Mouse (Mus musculus) stomach, embryonic 16.5 days (tissue): ENCODE measurements around the gene Atxn1. TPM values are rescaled to one million over a fixed set of nuclear protein-coding genes. Genes with fewer than 3 reads are reported as not detected.

ENCODE experiments used
- ATAC-seq: fragments of 200-750 bp; cut with Nextera tagmentation; 2 replicates; pipeline ENCODE4 v1.8.0; 2017; ENCODE audit warnings: moderate number of reproducible peaks, moderate TSS enrichment; ENCODE audit not compliant: insufficient read depth, low FRiP score
- H3K27ac ChIP-seq: fragments of 300-500 bp; sonication (generic); 2 replicates; pipeline ENCODE4 v1.5.1; 2014; ENCODE audit warnings: low read length
- H3K27me3 ChIP-seq: fragments of 300-500 bp; sonication (generic); 2 replicates; pipeline ENCODE4 v1.6.1; 2014; ENCODE audit warnings: low read length, control low read depth, mixed read lengths; ENCODE audit not compliant: control insufficient read depth, insufficient read depth
- H3K36me3 ChIP-seq: fragments of 300-500 bp; sonication (generic); 2 replicates; pipeline ENCODE4 v1.6.1; 2014; ENCODE audit warnings: low read length; ENCODE audit not compliant: control insufficient read depth, insufficient read depth
- H3K4me1 ChIP-seq: fragments of 300-500 bp; sonication (generic); 2 replicates; pipeline ENCODE4 v1.6.1; 2014; ENCODE audit warnings: low read length, control low read depth, mixed read lengths; ENCODE audit not compliant: control insufficient read depth, insufficient read depth
- H3K4me2 ChIP-seq: fragments of 300-500 bp; sonication (generic); 2 replicates; pipeline ENCODE4 v1.6.1; 2014; ENCODE audit warnings: low read depth, low read length, mixed read lengths
- H3K4me3 ChIP-seq: fragments of 300-500 bp; sonication (generic); replicated peaks from 2 replicates; pipeline ENCODE4 v1.5.1; 2014; ENCODE audit warnings: mild to moderate bottlenecking, low read length
- H3K9ac ChIP-seq: fragments of 300-500 bp; sonication (generic); 2 replicates; pipeline ENCODE4 v1.6.1; 2014; ENCODE audit warnings: low read length
- H3K9me3 ChIP-seq: fragments of 300-500 bp; sonication (generic); replicated peaks from 2 replicates; pipeline ENCODE4 v1.6.1; 2016; ENCODE audit warnings: low read length, control low read depth; ENCODE audit not compliant: control insufficient read depth
- WGBS: fragments of 180-500 bp; shearing (Covaris S2); extraction: QIAGEN DNeasy Blood & Tissue Kit; methylation state at CpG from one replicate; pipeline ENCODE4 v1.1.7; 2014; 5-methylcytosine and 5-hydroxymethylcytosine counted together
- polyA plus RNA-seq: library from polyadenylated mRNA; unstranded; fragments of >200 nt; fragmentation: Nextera tagmentation; extraction: Ambion mirVana; gene quantifications from 2 replicates; pipeline ENCODE4 v1.2.1, GENCODE M21; 2015

Atxn1 gene
- polyA plus RNA-seq, 1 experiment from 2014 or later: 7.8 TPM

DNA sequence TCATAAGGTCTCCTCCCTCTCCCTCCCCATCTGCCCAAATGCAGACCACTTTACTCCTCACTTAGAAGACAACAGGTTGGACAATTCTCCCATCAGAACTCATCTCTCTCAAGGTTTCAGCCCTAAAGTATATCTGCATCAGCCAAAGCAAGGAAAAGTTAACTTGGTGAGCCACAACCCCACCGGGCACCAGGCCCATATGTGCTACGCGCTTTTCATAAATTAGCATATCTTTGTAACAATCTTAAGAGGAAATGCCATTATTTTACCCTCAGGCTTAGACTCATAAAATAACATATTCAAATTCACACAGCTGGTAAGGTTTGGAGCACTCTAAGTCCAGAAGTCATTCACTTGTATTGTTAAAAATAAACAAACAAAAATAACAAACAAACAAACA is 50.7 kb downstream of the Atxn1 start:
- 91% methylated on average over 3 of the region's 3 CpGs for WGBS
- H3K4me2 ChIP-seq: no peak overlapping the region
- ATAC-seq: no peak

DNA sequence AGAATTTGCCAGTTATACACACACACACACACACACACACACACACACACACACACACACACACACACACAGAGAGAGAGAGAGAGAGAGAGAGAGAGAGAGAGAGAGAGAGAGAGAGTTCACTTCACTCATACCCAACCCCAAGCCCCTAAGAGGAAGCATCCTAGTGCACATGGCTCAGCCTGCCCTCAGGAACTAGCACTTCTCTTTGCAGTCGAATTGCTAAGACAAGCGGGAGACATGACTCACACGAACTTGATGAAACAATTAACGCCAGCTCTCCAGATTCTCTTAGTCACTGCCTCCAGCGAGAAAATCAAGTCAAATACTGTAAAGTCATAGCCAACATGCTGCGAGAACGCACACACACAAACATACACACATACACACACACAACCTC is 53.0 kb downstream of the Atxn1 start:
- H3K9ac ChIP-seq: no peak overlapping the region
- H3K4me3 ChIP-seq: no peak overlapping the region
- WGBS: 71% methylated on average over 7 of the region's 7 CpGs
- no peaks in the 10 kb centered on the region for H3K36me3 ChIP-seq
- no peak for ATAC-seq
- no peak overlapping the region for H3K4me2 ChIP-seq
- H3K9me3 ChIP-seq: no peaks in the 10 kb centered on the region
- no peak overlapping the region for H3K27ac ChIP-seq
- H3K4me1 ChIP-seq: peaks cover 19% of the 10 kb centered on the region; the same call in 1 of the 2 replicates
- H3K27me3 ChIP-seq: no peaks in the 10 kb centered on the region

More for the DNA sequence above, 50.7 kb downstream of the Atxn1 start:
- H3K4me3 ChIP-seq: no peak overlapping the region
- H3K27ac ChIP-seq: no peak overlapping the region
- H3K9me3 ChIP-seq: no peaks in the 10 kb centered on the region
- H3K36me3 ChIP-seq: no peaks in the 10 kb centered on the region
- H3K4me1 ChIP-seq: 0 out of 2 replicates have a peak, but pooled peaks cover 10% of the 10 kb centered on the region
- no peaks in the 10 kb centered on the region for H3K27me3 ChIP-seq
- H3K9ac ChIP-seq: no peak overlapping the region

DNA sequence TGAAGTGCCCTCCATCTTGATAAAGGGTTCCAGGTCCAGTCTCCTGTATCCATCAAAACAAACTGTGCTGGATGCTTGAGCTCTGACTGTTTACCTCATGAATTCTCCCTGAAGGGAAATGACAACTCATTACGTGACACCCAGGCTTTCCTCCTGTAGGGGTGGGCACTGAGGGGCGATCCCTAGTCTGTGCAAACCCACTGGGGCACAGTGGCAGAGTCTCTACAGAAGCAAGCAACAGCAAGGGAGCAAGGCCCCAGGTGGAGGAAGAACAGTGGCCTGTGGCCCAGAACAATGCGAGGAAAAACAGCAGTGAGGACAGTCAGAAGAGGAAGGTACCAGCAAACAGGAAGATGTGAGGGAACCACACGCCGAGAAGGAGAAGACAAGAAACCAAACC is 53.7 kb downstream of the Atxn1 start:
- Histone ChIP-seq H3K9me3 (no peaks in the 10 kb centered on the region), H3K9ac (no peak overlapping the region), H3K27me3 (no peaks in the 10 kb centered on the region), H3K27ac (no peak overlapping the region), H3K4me2 (no peak overlapping the region), H3K36me3 (no peaks in the 10 kb centered on the region), H3K4me3 (no peak overlapping the region), H3K4me1 (peaks cover 27% of the 10 kb centered on the region; the same call in 1 of the 2 replicates)
- no peak for ATAC-seq
- WGBS: 84% methylated on average over 5 of the region's 5 CpGs

DNA sequence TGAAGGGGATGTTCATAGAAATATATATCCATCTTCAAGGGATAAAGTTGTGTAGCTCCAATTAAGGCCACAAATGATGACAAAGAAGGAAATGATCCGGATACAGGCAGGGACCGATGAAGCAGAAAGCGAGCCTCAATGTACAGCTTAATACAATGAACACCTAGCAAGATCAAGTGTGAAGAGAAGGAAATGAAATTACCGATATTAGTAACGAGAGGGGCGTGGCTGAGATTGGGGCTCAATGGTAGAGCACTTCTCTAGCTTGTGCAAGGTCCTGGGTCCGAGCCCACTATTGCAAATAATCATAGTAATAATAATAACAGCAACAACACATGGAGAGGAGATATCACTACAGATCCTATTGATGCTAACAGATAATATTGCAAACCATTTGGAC is 54.5 kb downstream of the Atxn1 start:
- Histone ChIP-seq H3K4me2 (no peak overlapping the region), H3K27ac (no peak overlapping the region), H3K9me3 (no peaks in the 10 kb centered on the region), H3K4me3 (no peak overlapping the region), H3K27me3 (no peaks in the 10 kb centered on the region), H3K4me1 (peaks cover 27% of the 10 kb centered on the region; the same call in 1 of the 2 replicates), H3K9ac (no peak overlapping the region), H3K36me3 (no peaks in the 10 kb centered on the region)
- no peak for ATAC-seq
- WGBS: 88% methylated on average over 7 of the region's 7 CpGs

DNA sequence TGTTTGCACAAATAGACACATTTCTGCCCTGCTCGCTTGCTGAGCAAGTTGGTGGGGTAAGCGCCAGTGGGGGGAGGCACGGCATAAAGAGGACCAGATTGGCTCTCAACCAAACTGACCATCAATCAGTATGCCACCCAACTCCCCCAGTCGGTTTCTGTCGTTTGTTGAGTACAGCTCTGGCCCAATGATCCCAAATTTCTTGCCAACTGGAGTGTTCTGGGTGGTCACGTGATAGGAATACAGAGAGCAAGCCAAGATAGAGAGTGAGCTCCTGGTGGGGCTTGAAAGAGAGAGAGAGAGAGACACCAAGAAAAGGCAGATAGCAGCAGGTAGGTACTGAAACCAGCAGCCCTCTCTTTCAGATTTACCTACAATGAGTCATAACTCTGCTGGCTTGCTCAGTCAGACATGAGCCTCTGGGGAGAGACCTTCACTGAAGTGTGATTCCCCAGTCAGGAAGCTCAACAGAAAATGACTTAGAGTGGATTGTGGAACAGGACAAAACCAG is 57.6 kb downstream of the Atxn1 start:
- H3K27ac ChIP-seq: peak overlapping the region; percentile 43; the same call in 1 of the 2 replicates
- ATAC-seq: no peak
- WGBS: 46% methylated on average over 6 of the region's 6 CpGs

DNA sequence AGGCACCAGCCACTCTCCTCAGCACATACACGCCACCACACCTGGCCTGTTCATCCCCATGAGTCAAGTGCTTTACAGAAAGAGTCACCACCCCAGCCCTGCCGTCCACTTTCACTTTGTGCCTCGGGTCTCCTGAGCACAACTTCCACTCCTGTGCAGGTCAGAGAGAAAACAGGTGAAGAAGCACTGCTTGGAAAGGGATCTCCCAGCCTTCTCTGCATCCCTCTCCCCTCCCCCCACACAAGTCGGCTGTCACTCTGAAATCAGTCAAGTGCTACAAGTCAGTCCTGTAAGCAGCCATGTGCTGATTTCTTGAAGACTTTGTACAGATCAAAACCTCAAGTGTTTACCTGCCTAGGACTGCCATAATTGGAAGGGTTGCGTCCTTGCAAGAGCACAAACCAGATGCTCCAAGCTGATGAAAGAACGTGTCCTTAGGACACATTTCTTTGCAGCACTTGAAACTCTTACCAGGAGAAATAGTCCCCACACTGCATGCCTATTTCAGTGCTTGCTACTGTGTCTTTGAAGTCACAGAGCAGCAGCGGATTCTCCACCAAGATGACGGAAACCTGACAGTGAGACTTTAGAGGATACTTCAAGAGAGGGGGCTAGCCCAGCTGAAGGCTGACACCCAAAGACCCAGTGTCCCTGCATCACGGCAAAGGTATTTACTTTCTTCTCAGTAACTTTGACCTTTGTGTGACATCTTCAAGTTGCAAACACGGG is 58.2 kb downstream of the Atxn1 start:
- Histone ChIP-seq H3K9ac (no peak overlapping the region), H3K36me3 (no peaks in the 10 kb centered on the region), H3K27ac (peak overlapping the region; percentile 43; the same call in 1 of the 2 replicates), H3K27me3 (no peaks in the 10 kb centered on the region), H3K9me3 (no peaks in the 10 kb centered on the region), H3K4me2 (peak overlapping the region; percentile 14; the same call in 1 of the 2 replicates), H3K4me1 (peaks cover 31% of the 10 kb centered on the region), H3K4me3 (no peak overlapping the region)
- WGBS: 50% methylated on average over 10 of the region's 10 CpGs
- ATAC-seq: no peak

More for the DNA sequence above, 57.6 kb downstream of the Atxn1 start:
- H3K9me3 ChIP-seq: no peaks in the 10 kb centered on the region
- no peak overlapping the region for H3K4me2 ChIP-seq
- no peak overlapping the region for H3K9ac ChIP-seq
- peaks cover 31% of the 10 kb centered on the region for H3K4me1 ChIP-seq
- H3K36me3 ChIP-seq: no peaks in the 10 kb centered on the region
- H3K27me3 ChIP-seq: no peaks in the 10 kb centered on the region
- H3K4me3 ChIP-seq: no peak overlapping the region

DNA sequence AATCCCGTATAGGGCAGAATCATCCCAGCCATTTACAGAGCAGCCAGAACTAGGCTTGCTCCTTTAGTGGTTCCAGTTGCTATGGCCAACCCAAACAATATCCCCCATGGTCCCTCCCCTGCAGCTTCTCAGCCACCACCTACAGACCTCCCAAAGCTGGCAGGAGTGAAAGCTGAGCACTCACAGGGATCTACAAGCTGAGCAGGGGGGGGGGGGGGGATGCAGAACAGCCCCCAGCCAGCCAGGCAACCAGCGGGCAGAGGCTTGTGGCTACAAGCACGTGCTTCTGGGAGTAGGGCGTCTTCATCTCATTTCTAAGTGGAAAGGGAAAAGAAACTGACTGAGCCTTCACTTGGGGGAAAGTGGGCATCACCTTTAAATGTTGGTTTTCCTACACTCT is 59.9 kb downstream of the Atxn1 start:
- no peak overlapping the region for H3K27ac ChIP-seq
- no peaks in the 10 kb centered on the region for H3K27me3 ChIP-seq
- H3K9ac ChIP-seq: no peak overlapping the region
- peak; percentile 31; the same call in 1 of the 2 replicates for ATAC-seq
- 57% methylated on average over 4 of the region's 4 CpGs for WGBS
- H3K4me3 ChIP-seq: no peak overlapping the region
- H3K4me2 ChIP-seq: no peak overlapping the region
- H3K9me3 ChIP-seq: no peaks in the 10 kb centered on the region
- H3K4me1 ChIP-seq: peaks cover 31% of the 10 kb centered on the region
- no peaks in the 10 kb centered on the region for H3K36me3 ChIP-seq

DNA sequence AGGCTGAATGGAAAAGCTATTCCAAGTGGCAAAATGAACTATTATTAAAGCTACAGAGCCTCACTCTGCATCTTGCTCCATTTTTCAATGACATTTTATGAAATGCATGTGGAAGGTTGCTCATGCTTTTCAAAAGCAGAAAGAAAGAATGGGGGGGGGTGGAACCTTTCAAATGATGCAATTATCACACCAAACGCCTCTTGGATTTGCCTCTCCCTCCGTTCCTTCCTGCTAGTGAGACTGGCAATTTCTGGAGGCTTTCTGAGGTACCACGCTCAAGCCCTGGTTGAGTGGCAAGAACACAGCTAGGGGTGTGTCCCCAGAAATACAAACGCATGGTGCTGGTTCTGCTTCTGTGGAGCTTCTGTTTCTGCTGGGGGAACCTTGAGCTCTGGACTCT is 60.4 kb downstream of the Atxn1 start:
- no peak overlapping the region for H3K9ac ChIP-seq
- WGBS: 54% methylated on average over 4 of the region's 4 CpGs
- ATAC-seq: no peak
- peaks cover 31% of the 10 kb centered on the region for H3K4me1 ChIP-seq
- no peak overlapping the region for H3K4me3 ChIP-seq
- H3K27me3 ChIP-seq: no peaks in the 10 kb centered on the region
- H3K36me3 ChIP-seq: no peaks in the 10 kb centered on the region
- H3K27ac ChIP-seq: 0 out of 2 replicates have a peak overlapping the region, but pooled peaks have one; percentile 8
- H3K9me3 ChIP-seq: no peaks in the 10 kb centered on the region
- no peak overlapping the region for H3K4me2 ChIP-seq

DNA sequence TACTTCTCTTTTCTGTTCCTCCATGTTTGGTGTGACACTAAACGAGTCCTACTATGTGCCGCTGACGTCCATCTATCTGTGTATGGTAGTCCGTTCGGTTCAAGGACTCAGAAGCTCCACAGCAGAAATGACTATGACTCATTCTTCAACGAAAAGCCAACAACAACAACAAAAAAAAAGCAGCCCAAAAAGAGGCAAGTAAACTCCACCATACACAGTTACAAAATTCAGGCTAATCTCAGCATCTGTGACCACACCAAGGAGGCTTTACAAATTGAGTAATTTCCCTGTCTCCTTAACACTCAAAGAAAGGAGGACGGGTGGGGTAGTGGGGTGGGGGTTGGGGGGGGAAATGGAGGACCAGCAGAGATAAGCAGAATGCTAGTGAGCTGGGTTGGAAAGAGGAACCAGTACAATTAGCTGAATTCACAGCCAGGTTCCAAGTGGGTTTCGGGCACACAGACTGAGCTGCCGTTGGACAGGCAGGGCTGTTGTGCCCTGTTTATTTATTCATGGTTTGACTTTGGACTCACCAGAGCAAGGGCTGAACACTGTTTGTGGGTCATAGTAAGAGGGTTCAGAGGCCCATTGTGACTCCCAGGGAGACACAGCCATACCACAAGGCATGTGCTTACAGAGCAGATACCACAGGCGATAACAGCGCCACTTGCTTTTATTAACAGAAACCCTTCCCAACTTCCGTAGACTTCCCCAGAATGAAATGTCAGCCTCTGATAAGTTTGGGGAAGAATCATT is 61.1 kb downstream of the Atxn1 start:
- H3K9me3 ChIP-seq: no peaks in the 10 kb centered on the region
- WGBS: 66% methylated on average over 12 of the region's 12 CpGs
- peak overlapping the region; percentile 40; the same call in 1 of the 2 replicates for H3K27ac ChIP-seq
- no peak overlapping the region for H3K9ac ChIP-seq
- H3K4me2 ChIP-seq: 0 out of 2 replicates have a peak overlapping the region, but pooled peaks have one; percentile 22
- H3K4me3 ChIP-seq: no peak overlapping the region
- no peaks in the 10 kb centered on the region for H3K36me3 ChIP-seq
- peak; percentile 75; the same call in 1 of the 2 replicates for ATAC-seq
- no peaks in the 10 kb centered on the region for H3K27me3 ChIP-seq
- H3K4me1 ChIP-seq: peaks cover 31% of the 10 kb centered on the region
